Mouse (Mus musculus) heart, postnatal 36 days (tissue): ENCODE results near the gene Olfr1404. TPM values are rescaled to one million over a fixed set of nuclear protein-coding genes. Genes with fewer than 3 reads are reported as not detected.
"Not testable (repeated sequence)": the region's sequence is repeated elsewhere in the genome, so short reads cannot be mapped to it uniquely, and the experiment has no call there.

Experiments
- DNase-seq, 2 experiments: peaks; one replicate each; pipeline ENCODE4 v3.0.0; 2021 to 2022
- intact Hi-C: fragments of 180-260 bp; cut with DNase I; formaldehyde crosslinking; loops from one replicate; pipeline ENCODE4 v1.15.1; 2025
- total RNA-seq, 2 experiments: library from RNA; stranded (reverse); gene quantifications; 2 replicates each; pipeline ENCODE4 v1.2.3; 2021

Gene Olfr1404
- total RNA-seq, result not detected

DNA sequence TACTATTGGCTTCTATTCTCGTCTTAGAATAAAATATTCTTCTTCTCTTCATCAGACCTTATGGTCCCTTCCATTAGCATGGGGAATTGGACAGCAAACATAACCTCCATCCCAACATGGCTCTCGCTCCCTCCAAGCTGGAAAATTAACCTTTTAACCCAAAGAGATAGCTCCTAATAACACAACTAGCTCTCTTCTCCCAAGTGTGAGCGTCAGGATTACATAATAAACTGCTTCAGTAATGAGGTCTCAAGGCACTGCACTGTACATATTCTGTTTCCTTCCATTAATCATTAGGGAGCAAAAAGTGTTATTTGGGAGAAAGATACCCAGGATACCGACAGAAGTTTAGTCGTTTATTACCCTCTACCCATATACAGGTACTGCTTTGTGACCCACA lies at the start of gene Olfr1404:
Gene Olfr1404 (plus strand): TSS at position 301 of the 400 bp plus-strand sequence.
- intact Hi-C loops, result no loop called here
- DNase-seq, result no peak

DNA sequence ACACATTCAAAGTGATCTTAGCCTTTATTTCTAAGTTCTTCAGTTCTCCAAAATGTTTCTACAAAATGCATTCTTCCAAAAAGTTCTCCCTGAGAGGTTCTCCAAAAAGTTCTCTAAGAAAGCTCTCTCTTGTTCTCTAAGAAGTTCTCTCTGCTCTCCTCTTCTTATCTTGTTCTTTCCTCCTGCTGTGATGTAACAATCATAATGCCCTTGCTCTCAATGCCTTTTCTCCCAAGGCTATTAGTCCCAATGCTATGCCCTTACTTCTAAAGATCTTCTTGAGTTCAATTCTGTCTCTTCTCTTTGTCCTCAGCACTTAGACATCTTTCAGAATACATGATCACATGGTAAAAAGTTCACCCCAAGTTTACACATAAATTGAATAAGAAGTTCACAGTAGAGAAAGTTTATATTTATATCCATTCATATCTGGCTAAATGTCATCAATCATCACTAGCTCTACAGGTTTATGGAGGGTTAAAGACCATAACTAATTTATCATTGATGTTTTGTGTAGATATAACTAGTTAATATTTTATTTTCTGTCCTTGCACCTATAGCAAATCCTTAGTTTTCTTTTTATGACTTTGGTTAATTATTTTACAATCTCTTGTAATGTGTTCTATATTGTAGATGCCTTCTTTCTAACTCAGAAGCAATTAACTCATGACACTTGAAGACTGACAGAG lies 37.9 kb upstream of the Olfr1404 start:
- DNase-seq, result no peak
- intact Hi-C loops, result no loop called here

DNA sequence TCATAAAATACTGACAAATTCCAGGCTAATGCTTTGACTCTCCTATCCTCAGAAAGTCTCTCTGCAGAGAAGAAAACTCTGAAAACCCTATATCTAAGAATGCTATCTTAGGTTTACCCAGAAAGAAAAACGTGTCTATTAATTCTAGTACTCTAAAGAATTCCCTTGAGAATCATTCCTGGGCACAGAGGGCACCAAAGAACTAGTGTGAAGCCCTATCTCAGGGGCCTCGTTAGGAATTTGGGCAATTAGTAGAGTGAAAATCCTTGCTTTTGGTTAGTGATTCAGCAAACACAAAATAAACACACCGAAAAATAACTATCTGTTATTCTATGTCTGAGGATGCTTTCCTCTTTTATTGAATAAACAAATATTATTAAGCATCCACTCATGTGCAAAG lies 21.7 kb upstream of the Olfr1404 start, which contains the start of gene Olfr1406:
Gene Olfr1406 (minus strand): TSS at position 101 of the 400 bp plus-strand sequence.
- no peak for DNase-seq
- intact Hi-C loops, result no loop called here

DNA sequence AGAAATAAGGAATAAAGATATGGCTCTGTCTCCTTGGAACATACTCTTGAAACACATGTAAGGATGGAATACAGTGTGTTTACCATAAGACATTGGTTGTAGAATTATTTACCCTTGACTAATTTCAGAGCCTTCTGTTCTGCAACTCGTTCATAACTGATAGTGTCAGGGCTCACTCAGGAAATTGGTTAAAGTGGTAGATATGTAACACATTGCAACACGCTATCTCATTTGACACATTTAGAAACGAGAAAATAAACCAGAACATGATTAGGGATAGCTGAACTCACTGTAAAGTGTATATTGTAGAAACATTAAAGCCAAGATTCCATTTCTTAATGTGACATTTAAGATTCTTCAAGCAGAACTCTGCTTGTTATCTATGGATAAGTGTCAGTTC lies 20.1 kb upstream of the Olfr1404 start:
- intact Hi-C loops, result no loop called here

DNA sequence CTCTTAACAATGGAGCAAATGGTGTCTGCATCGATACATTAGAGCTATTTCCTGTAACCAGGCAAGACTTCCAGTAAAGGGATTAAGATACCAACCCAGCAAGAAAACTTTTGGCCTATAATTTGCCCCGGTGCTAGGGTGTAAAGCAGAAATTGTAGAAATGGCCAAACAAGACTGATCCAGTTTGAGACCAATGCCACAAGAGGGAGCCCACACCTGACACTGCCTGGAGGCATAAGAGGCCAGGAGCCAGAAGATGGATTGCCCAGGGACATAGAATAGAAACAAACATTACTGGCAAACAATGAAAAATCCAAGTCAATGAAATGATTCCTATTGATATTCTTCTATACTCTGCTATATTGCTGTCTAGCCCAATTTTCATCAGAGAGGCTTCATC lies 15.8 kb upstream of the Olfr1404 start:
- no peak for DNase-seq
- intact Hi-C loops, result no loop called here

More for the DNA sequence above, 20.1 kb upstream of the Olfr1404 start:
- DNase-seq, result no peak

DNA sequence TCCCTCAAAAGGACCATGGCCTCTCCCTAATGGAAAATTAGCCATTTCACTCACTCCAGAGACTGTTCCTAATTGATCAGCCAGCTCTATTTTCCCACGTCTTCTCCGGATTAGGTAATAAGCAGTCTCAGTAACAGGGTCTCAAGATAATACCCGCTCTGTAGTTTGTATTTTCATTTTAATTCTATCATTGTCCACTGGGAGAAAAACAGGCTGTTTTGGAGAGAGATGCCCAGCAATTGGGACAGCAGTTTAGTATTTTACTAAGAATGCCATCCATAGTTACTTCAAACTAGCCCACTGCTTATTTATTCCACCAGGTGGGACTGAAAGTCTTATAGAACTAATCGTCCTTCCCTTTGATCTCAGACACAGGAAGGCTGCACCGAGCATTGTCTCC lies 14.7 kb upstream of the Olfr1404 start, which contains the start of gene Olfr218:
Gene Olfr218 (plus strand): TSS at position 301 of the 400 bp plus-strand sequence.
- intact Hi-C loops, result no loop called here
- DNase-seq, result no peak

DNA sequence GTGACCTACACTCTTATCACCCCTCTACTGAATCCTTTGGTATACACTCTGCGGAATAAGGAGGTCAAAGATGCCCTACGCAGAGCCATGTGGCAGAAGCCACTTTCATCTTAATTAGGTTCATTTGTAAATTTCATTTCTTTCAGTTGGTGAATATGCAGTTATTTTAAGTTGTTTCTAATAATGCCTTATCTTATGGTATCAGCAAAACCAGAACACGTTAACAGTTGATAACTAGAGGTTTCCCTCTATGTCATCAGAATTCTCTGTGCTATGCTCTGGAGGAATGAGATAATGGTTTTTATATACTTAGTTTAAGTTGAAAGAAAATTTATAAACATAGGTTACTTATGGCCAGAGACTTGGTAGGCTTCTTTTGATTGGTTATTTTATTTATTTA lies 4.3 kb downstream of the Olfr1404 start:
- no peak for DNase-seq
- intact Hi-C loops, result no loop called here

DNA sequence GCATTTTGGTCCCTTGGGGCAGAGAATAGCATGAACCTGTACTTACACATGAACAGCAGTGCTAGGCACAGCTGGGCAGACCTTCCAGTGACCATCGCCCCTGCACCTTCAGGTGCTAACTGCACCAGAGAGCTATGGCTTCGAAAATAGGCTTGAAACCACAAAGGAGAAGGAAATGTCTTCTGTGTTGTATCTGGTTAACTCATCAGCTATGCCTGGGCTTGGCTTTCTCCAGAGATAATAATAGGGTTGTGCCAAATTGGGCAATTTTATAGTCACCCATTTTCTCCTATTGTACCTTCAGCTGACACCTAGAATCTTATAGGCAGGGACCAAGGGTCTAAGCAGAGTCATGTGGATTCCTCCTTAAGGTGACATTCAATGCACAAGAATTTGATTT lies 14.9 kb downstream of the Olfr1404 start, which contains the start of gene Fcer1a:
Gene Fcer1a (minus strand): TSS at position 134 of the 400 bp plus-strand sequence.
- intact Hi-C loops, result no loop called here
- no peak for DNase-seq

DNA sequence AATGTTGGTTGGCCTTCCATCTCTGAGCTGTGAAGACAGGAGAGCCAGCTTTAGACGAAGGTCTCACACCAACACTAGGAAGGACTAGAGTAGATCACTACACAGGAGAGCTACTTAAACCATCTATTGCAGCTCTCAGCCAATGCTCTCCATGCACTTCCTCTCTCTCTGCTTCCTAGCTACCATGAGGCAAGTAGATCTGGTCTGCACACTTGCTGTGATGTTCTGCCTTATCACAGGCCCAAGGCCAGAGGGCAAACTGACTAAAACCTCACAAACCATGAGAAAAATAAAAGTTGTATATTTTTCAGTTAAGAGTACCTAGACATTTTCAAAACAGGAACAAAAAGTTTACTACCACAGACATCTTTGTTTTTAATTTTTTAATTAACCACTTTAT lies 24.8 kb downstream of the Olfr1404 start:
- intact Hi-C loops, DNase-seq: not testable (repeated sequence)

DNA sequence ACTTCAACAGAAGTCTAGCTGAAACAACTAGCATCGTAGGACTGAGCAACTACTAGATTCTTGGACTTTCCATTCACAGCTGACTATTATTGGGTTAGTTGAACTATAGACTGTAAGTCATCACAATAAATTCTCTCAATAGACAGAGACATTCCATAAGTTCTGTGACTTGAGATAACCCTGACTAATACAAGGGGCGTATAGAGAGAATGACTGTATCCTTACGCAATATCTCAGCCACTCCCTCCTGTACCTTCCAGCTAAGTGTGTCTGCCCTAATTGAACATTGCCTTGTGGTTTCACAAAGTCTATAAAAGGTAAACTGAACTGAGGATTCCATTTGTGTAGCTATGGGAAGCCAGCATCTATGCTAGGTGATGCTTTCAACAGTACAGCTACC lies 37.7 kb downstream of the Olfr1404 start:
- intact Hi-C loops, result no loop called here
- DNase-seq, result no peak

DNA sequence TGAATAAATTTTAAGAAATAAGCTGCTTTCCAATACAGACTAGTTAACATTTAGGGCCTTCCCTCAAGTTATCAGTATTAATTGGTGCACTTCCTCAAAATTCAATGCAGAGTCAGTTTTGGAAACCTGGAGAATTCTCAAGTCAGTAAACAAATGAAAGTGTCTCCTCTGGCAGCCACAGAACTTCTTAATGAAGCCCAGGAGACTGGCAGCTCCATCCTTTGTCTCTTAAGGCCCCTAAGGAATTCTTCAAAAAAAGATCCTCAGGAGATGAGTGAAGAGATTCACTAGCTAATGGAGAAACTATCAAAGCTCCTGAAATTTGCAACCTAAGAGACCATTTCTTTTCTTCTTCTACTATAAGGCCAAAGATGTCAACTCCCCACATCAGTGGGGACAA lies 53.5 kb downstream of the Olfr1404 start, which contains the start of gene Olfr418:
Gene Olfr418 (plus strand): TSS at position 301 of the 400 bp plus-strand sequence.
- DNase-seq, result no peak
- intact Hi-C loops, result no loop called here

Other genes with a start within 250 kb of the Olfr1404 start
- gene Olfr1408, start 75.0 kb upstream of the Olfr1404 start, total RNA-seq, result not detected
- gene Olfr1406, start 21.8 kb upstream of the Olfr1404 start, total RNA-seq, result not detected
- not detected for gene Olfr218, start 14.6 kb upstream of the Olfr1404 start, total RNA-seq
- not detected for gene Fcer1a, start 14.8 kb downstream of the Olfr1404 start, total RNA-seq
- not detected for gene Olfr418, start 53.6 kb downstream of the Olfr1404 start, total RNA-seq
- not detected for gene Mptx2, start 65.4 kb downstream of the Olfr1404 start, total RNA-seq
- gene Ackr1, start 121.4 kb downstream of the Olfr1404 start, total RNA-seq, result under 1 TPM; 0.38 to 0.78 TPM
- 1 to 10 TPM; 1.2 to 1.4 TPM for gene Aim2, start 138.5 kb downstream of the Olfr1404 start, total RNA-seq
- 1 to 10 TPM; 1.9 to 2.5 TPM for gene Cadm3, start 155.3 kb downstream of the Olfr1404 start, total RNA-seq